Mouse (Mus musculus) kidney, postnatal 10 days (tissue): ENCODE data around the gene Mettl11b.
"Not testable (repeated sequence)": the region's sequence is repeated elsewhere in the genome, so short reads cannot be mapped to it uniquely, and the experiment has no call there.

Experiments
- DNase-seq: peaks from one replicate; pipeline ENCODE4 v3.0.0; 2021; ENCODE audit warnings: mixed read lengths

Mettl11b gene

DNA sequence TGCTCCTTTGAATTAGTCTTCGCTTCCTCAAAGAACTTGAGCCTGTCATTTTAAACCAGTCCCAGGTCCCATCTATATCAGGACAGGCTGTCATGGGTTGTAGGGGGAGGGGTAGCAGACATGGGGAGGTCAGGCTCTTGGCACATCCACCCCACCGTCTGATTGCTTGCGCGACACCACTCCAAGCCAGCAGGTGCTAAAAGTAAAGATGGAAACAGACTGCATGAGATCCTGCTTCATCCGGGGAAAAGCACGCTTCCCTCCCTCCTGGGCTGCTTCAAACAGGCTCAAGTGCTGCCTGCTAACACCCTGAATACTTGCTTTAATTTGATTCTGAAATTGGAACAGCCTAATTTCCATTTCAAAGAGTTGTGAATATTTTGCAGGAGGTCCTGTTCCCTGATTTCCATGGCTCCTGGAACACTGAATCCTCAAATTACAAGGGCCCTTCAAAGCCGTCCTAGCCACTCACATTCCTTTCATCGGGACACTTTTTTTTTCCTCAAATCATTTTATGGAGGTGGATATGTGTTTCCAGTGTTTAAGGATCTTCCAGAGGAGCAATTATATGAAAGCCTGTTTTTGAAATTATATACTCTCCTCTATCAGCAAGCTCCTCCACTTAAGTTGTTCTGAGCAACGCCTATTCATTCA lies at the start of gene Mettl11b:
Mettl11b (minus strand) TSS at position 127 of the 654 bp plus-strand sequence.
- no peak for DNase-seq

DNA sequence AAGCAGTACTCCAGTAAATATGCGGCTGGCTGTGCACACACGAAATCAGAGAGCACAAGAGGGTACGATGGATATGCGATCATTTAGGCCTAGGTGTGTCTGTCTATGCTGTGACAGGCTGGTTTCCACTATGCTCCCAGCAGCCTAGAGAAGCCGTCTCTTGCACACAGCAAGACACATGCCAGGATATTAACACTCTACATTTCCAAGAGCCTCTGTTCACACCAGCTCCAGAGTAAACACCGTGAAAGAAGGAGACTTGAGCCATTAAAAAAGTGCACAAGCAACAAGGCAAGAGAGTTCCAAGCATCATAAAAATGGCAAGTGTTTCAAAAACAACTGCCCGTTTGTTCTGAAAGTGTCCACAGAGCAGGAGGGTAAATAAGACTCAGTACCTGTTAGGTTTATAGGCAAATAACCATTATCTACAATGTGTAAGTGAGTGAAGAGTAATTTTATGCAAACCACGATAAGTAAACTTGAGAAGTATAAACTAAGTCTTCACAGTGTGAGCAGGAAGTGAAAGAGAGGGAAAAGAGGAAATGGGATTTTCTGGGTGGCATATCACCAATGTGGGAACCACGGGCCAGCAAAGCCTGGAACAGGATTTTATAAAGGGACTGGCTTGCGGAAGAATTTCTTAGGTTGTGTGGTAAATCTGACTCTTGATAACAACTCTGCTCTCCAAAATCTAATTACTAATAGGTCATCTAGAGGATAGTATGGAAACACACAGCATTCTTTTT lies 32.6 kb upstream of the Mettl11b start:
- DNase-seq = no peak

DNA sequence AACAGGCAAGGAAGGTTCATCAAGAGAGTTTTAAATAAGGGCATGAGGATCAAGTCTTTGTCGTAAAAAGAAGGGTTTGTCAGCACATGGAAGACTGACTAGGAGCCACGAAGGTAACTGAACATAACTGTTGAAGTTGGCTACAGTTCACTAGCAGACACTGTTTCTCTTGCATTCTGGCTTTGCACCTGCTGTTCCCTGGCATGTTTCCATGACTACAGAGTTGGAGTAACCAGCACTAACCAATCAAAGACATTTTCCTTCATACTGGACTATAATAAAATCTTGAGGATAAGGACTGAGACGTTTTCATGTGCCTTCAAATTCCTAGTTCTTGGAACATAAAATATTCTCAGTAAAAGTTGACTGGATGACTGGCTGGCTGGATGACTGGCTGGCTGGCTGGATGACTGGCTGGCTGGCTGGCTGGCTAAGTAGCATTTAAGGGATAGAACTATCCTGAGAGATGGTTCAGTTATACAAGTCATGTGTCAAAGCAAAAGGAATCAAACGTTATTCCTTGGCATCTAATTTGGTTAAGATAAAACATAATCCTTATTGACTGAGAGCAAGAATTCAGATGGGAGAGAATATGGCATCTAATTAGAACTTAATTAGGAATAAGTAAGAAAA lies 26.4 kb upstream of the Mettl11b start:
- DNase-seq = no peak

DNA sequence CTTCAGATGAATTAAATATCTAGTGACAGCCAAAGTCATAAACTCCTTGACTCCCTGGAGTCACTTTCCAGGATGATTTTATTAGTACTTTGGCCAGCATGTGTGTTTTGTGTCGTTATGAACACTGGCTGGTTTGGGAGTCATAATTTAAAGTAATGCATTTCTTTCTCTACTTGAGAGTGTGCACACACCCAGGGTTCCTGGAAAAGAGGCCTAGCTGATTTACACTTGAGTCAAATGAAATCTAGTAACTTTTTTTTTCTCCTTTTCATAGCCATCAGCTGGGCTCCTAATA lies 12.2 kb upstream of the Mettl11b start:
- no peak for DNase-seq

DNA sequence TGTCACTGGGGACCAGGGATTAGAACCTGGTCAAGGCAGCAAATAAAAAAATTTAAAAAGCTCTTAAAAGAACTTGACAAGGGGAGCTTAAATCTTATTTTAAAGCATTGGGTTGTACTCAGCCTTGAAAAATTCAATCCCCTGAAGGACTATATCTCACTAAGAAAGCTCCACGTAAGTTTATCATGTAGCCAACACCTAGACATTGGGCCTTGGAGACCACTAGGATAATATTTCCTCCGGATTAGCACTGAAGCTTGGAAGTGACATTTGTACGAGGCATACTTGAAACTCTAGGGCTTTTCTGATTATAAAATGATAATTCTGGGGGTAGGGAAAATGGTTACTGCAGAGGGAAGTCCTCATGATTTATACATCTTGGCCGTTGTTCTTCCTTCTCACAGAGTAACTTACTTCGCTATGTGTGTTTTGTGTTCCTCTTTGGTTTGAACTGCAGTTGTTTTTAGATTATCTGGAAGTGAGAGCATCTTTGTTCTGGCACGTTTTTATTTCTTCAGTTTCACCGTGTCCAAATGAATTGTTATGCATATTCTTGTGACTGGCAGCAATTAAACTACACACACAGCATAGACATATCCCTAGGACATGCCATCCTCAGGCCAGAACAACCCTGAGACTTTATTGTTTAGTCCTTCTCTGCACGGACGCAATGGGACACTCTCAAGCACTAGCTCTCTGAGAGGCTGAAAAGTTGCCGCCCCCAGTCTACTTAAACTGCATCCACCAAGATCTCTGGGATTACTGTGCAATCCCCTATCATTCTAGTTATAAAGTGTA lies 11.6 kb upstream of the Mettl11b start:
- DNase-seq = peak; percentile 19

DNA sequence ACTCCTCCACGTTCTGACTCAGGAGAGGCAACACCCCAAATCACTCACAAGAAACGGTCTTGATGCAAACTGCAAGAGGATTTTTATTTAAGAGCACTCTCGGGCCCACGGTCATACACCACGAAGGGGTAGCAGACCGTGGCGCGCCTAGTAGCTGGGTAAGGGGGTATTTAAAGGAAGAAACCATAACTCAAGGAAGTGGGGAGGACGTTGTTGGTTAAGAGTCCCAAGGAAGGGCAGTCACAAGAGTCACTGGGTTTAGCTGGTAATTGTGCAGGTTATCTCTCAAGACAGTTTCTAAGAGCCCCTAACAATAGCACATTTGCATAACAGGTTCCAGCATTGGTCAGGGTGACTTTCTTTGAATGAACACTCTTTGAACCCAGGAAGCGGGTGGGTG lies 6.1 kb upstream of the Mettl11b start:
- not testable (repeated sequence) for DNase-seq

DNA sequence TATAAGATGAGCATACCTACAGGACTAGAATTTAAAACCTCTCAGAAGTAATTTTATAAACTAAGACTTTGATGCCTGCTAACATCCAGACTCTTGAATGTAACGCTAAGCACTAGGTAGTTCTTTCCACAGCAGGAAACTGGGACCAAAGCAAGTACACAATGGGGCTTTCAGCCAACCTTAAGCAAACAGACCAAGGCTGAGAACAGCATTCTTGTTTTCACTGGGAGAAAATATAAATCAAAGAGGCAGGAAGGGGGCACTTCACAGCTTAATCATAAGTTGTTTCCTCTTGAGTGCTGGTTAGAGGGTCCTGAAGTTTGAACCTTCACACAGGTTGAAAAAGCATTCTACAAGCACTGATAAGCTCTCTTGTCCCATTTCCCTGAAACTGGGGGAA lies 1.1 kb downstream of the Mettl11b start:
- DNase-seq = no peak

DNA sequence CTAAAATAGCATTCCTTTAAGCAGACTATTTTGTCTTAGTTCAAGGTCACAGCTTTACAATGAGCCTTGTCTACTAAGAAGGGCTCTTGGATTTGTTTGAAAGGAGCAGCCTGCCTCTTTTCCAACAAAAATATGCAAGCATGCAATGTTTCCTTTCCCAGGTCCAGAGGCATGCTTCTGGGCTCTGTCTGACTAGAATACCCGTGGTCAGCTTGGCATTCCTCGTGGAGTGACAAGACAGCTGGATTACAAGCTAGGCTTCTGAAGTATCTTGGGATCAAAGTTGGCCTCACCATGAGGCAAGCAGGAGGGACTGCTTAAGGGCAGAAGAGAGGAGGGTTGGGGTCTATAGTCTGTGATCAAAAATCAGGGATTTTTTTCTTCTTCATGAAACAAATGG lies 16.4 kb downstream of the Mettl11b start:
- DNase-seq = no peak

DNA sequence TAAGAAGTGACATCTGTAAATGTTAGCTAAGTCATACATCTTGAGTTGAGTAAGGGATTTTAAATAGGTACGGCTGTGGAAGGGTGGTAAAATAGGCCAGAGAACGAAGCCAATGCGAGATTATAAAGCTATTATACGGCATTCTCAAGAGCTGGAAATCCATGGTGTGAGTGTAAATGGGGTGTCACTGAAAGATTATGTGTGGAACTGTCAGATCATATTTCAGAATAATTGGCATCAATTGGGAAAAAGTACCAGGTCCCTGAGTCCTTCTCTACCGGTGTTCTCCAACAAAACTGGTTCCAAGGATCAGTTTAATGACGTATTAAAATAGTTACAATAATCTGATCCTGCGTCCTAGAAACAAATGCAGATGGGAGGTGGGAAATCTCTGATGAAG lies 24.5 kb downstream of the Mettl11b start:
- no peak for DNase-seq

DNA sequence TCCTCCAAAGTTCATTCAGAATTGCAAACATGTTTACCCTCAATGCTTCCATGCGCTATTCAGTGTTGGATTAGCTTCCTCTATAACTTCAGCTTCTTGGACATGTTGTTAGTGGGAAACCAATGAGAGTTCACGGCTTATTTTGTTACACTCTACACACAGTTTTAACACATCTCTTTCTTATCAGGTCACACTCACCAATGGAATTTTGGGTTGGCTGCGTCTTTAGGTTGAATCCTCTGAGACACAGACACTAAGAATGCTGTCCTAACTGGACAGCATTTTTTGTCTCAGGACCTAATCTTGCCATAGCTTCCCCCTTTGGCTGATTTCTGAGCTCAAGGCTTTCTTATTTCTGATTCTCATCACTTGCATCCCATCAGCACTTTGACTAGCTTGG lies 25.3 kb downstream of the Mettl11b start:
- no peak for DNase-seq

DNA sequence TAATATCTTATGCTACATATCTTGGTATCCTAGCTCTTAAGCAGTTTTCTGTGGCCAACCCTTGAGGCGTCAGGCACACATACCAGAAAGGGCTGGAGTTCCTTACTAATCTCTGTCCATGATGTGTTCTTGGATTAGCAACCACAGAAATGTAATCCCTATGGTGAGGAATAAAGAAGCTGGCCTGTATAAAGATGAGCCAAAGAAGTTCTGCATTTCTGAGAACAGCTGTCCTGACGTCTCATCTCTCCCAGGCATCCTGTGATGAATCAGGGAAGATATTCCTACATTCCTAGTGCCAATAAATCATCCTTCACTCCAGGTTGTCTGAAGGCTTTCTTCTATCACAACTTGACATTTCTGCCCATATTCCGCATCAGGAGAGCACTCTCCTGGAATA lies 33.2 kb downstream of the Mettl11b start:
- no peak for DNase-seq

DNA sequence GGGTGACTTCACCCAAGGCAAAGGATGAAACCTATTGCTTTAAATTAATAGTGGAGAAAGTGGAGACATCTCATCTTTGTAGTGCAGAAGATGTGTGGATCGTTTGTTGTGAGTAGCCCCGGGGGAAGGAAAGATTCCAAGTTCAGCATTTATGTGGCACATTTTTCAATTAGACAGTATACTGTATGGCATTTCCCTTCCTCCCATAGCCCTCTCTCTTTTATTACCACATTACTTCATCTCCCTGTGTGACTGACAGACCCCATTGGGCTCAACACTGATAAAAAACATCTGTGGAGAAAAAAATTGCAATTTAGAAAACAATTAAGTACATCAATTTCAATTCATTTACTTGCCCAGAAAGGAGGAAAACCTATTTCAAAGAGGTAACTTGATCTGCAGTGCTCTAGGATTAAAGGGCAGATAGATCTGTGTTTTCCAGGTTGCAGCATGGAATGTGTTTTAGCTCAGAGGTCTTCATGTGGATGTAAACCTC lies 42.0 kb downstream of the Mettl11b start:
- DNase-seq = no peak

DNA sequence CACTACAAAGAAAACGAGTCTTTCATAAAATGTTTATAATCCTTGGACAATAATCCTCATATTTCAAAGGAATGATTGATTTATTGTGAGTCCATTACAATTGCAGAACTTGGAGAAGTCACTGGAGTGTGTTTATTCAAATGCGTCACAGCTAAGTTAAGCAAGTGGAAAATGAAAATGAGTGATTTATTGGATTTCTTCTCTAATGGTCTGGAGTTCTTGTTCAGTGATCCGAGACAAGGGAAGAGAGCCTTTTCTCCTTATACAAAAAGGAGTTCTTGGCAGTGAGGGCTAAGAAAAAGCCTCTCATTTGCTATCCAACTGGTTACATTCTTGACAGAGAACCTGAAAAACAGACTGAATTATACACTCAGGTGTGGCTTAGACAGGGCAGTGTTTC lies 42.9 kb downstream of the Mettl11b start:
- DNase-seq = no peak

DNA sequence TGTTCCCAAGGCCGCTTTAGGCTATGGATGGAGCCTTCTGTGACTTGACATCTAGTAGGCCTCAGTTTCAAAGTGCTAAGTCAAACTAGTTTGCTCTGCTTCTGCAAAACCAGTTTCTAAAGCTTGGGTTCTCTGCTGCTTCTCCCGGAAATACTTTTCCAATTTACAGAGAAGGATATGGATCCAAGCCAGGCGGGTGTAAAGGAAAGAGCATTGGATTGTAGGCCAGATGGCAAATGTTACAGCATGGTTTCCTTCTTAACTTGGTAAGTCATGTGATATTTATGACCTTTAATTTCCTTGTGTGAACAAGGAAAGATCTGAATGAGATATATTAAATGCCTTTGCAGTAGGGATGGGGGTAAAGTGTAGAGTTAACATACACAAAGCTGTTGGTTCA lies 52.2 kb downstream of the Mettl11b start:
- DNase-seq = peak; percentile 31

DNA sequence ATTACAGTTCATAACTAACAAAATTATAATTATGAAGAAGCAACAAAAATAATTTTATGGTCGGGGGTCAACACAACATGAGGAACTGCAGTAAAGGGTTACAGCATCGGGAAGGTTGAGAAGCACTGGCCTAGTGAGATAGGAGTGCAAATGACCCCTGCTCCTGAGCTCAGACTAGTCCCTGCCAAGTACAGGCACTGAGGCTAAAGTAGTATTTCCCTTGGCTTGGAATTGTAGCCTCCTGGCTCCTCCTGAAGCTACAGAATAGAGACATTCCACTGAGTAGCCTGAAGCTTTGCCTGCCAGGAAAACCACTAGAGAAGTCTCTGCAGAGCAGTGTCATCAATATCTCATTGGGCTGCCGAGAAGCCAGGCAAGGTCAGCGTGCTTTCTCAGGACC lies 53.7 kb downstream of the Mettl11b start:
- DNase-seq = peak; percentile 26

DNA sequence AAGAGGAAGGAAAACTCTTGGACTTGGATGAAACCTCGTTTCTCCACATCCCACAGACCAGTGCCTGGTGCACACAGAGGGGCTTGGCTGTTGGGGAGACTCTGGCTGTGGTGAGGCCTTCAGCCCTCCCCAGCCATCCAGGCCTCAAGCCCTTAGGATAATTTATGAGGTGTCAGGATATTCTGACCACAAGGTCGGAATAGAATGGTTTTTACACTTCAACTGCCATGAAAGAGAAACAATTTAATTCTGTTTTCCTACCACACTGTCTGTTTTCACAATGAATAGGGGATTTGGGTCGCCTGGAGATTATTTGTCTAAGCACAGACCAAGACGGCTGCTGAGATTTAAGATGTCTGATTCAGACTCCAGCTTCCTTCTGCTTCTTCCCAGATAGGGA lies 54.3 kb downstream of the Mettl11b start:
- peak; percentile 11 for DNase-seq

DNA sequence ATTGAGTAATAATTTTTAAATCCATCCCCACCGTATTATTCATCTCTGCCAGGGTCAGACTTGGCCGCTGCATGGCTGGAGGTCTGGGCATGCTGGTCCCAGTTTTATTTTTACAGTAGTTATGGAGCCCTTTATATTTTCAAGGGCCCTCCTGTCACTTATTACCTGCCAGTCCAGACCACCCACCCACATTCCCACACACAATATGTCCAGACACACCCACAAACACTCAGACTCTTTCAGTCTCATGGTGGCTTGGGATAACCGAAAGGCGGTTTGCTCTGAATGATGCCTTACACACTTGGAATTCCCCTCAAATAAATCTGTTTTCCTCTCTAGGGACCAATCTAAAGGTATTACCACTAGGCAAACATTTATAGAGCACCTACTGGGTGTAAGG lies 55.1 kb downstream of the Mettl11b start:
- DNase-seq = no peak

DNA sequence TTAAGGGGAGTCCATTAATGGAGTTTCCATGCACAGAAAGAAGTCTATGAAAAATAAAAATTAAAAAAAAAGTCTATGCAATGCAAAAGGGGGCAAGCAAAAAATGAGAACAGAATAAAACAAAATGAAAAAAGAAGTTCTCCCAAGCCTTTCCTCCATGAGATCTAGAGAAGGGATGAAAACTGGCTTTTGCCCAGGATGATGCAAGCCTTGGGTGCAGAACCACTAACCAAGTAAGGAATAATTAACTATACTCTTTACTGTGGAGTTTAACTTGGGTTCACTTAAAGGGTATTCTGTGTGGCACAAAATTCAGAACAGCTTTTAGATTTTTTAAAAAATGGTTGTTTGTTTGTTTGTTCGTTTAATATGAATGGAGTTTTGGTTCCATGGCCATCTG lies 62.6 kb downstream of the Mettl11b start:
- DNase-seq = no peak

DNA sequence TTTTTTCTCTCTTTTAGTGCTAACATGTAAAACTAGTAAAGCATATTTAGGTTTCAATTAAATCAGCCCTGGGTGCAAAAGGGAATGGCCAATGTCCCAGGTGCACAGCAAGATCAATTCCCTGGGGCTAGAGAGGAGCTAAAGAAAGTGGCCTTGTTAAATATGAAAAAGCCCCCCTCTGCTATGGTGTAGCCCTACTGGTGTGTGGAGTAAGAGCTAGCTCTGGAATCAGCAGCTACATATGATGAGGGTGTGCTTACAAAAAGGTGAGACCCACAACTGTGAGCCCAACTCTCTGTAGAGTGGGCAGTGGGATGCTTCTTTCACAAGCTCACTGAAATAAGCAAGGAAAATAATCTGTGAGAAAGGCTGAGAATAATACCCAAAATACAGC lies 66.5 kb downstream of the Mettl11b start:
- no peak for DNase-seq

DNA sequence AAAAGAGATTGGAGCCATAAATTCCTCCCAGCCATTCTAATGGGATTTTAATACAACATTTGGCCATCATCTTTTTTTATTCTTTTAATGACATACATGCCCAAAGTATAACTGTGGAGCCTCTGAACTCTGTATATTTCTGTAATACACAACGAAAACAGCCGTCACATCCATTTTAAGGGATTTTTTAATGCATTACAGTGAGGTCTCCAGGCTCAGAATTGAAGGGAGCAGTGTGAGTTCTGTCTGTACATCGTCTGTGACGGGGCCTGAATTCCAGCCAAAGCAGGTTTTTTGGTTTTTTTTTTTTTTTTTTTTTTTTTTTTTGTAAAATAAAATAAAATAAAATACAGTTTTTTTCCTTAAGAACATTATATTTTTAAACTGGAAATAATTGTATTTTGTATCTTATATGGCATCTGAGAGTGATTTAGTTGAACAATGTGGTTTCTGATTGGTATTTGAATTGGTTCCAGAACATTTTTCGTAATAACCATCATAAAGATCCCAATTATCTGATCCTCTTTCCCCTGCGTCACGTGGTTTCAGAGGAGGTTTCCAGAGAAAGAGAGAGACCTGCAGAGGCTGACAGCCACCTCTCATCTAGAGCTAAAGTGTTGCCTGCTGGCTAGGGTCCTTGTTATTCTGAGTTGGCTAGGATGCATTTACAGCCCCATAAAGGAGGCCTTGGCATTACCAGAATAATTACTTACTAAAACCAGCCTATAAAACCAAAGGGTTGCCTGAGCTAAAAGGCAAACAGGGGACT lies 67.1 kb downstream of the Mettl11b start:
- DNase-seq = no peak

DNA sequence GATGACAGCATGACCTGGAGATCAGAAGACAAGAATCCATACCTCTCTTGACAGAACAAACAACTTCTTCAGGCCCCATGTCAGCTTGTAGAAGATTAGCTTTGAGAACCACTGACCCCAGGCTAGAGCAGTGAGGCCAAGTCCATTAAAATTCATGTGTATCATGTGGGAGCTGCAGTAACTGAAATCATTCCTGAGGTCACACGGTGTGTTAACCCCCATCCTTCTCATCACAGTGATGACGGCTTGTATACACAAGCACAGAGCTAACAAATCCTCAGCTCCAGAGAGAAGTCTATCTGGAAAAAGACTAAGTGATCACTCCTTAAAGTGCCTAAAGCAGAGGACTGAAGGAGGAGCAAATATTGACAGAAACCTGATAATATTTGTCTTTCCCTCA lies 68.0 kb downstream of the Mettl11b start:
- no peak for DNase-seq

DNA sequence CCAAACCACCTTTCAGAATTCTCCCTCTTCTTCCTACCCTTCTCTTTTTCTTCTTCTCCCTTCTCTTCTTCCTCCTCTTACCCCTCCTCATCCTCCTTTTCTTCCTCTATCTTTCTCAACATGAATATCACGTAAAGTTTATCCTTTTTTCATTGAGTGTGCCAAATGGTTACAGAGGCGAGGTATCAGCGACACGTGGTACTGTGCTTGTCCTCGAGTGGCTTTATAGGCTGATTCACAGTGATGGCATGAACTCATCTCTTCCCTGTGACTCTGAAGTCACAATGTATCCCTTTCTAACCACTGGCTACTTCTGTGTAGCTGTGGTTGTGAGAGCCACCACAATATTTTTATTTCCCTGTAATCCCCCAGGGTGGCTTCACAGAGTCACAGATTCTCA lies 68.6 kb downstream of the Mettl11b start:
- DNase-seq = no peak
